Mouse (Mus musculus) stomach, postnatal 0 days (tissue): Measurements from ENCODE around the gene Ptch1. TPM values are rescaled to one million over a fixed set of nuclear protein-coding genes. Genes with fewer than 3 reads are reported as not detected.

ENCODE experiments used
- ATAC-seq: fragments of 200-750 bp; cut with Nextera tagmentation; 2 replicates; pipeline ENCODE4 v1.8.0; 2017; ENCODE audit not compliant: low FRiP score, low TSS enrichment
- DNase-seq: peaks from one replicate; pipeline ENCODE4 v3.0.0-alpha.2; 2016; ENCODE audit warnings: low spot score
- H3K27ac ChIP-seq: fragments of 300-500 bp; sonication (generic); replicated peaks from 2 replicates; pipeline ENCODE4 v1.5.1; 2014; ENCODE audit warnings: mild to moderate bottlenecking, control low read depth
- H3K27me3 ChIP-seq: fragments of 300-500 bp; sonication (generic); 2 replicates; pipeline ENCODE4 v1.6.1; 2014; ENCODE audit warnings: low read length; ENCODE audit not compliant: control insufficient read depth, insufficient read depth
- H3K36me3 ChIP-seq: fragments of 300-500 bp; sonication (generic); 2 replicates; pipeline ENCODE4 v1.6.1; 2014; ENCODE audit warnings: low read length, mixed read lengths; ENCODE audit not compliant: control insufficient read depth, insufficient read depth
- H3K4me1 ChIP-seq: fragments of 300-500 bp; sonication (generic); replicated peaks from 2 replicates; pipeline ENCODE4 v1.6.1; 2014; ENCODE audit warnings: antibody characterized with exemption; ENCODE audit not compliant: control insufficient read depth, insufficient read depth
- H3K4me2 ChIP-seq: fragments of 300-500 bp; sonication (generic); replicated peaks from 2 replicates; pipeline ENCODE4 v1.6.1; 2014; ENCODE audit warnings: low read depth, mild to moderate bottlenecking, control low read depth, moderate library complexity
- H3K4me3 ChIP-seq: fragments of 300-500 bp; sonication (generic); 2 replicates; pipeline ENCODE4 v1.5.1; 2014; ENCODE audit warnings: low read depth, low read length, control low read depth
- H3K9ac ChIP-seq: fragments of 300-500 bp; sonication (generic); 2 replicates; pipeline ENCODE4 v1.6.1; 2014; ENCODE audit warnings: mild to moderate bottlenecking, low read length, control low read depth, mixed read lengths
- H3K9me3 ChIP-seq: fragments of 300-500 bp; sonication (generic); 2 replicates; pipeline ENCODE4 v1.6.1; 2016; ENCODE audit warnings: low read length; ENCODE audit not compliant: control insufficient read depth
- CTCF ChIP-seq: IDR thresholded peaks from 2 replicates; pipeline ENCODE4 v1.5.1; 2016; ENCODE audit warnings: antibody characterized with exemption, low read depth, mild to moderate bottlenecking, moderate library complexity
- EP300 ChIP-seq: optimal IDR thresholded peaks from 2 replicates; pipeline ENCODE3; 2016; ENCODE audit warnings: antibody characterized with exemption
- WGBS: fragments of 180-500 bp; shearing (Covaris S2); extraction: QIAGEN DNeasy Blood & Tissue Kit; methylation state at CpG from one replicate; pipeline ENCODE4 v1.1.7; 2014; 5-methylcytosine and 5-hydroxymethylcytosine counted together
- polyA plus RNA-seq: library from polyadenylated mRNA; unstranded; fragments of >200 nt; fragmentation: Nextera tagmentation; extraction: Ambion mirVana; gene quantifications from 2 replicates; pipeline ENCODE4 v1.2.1, GENCODE M21; 2015

The Ptch1 gene
- polyA plus RNA-seq, 1 experiment from 2014 or later, result 8.5 TPM

DNA sequence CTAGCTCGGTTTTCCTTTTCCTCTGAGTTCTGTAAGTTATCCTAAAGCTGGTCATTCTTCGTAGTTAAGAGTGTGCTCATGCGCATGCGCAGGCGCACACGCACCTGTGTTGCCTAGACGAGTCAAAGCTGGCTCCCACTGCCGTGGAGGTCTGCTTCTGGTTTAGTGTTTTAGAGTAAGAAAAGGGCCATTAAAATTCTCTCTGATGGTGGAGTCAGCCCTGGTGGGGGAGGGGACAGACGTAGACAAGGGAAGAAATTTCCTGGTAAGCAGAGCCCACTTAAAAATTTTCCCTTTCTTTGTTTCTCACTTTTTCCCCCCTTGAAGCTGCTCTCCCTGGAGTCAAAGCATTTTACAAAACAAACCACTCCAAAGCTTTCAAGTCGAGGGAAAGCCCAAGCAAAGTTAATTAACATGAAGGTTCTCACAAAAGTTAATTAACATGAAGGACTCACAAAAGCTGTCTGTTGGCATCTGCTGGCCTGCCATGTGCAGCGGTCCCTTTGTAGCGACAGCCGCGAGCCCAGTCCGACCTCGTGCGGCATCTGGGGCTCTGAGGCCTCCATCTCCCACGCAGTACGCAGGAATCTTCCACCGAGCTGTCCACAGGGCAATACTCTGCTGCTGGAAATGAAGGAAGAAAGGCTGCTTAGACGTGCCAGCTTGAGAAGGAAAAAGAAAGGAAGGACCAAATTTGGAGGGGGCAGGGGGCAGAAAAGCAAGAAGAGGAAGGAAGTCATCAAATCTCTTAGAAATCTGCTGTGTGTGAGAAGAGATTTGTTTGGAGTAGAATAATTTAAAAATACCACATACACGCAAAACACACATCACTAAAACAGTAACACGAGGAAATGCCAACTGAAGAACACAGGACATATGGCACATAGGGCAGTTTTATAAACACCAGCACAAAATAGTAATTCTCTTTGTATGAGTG lies 76.5 kb downstream of the Ptch1 start, which contains the start of gene Fancc:
Fancc (minus strand) TSS at position 633 of the 937 bp plus-strand sequence.
- 39% methylated on average over 23 of the region's 23 CpGs for WGBS
- DNase-seq (no peak), ATAC-seq (no peak)
- Histone ChIP-seq H3K4me2 (no peak within 1 kb of the TSS), H3K4me1 (no peaks in the 10 kb centered on the region), H3K9ac (no peak within 1 kb of the TSS; the same call in 1 of the 2 replicates), H3K27me3 (no peaks in the 10 kb centered on the region), H3K27ac (no peak within 1 kb of the TSS), H3K4me3 (no peak within 1 kb of the TSS), H3K36me3 (no peaks in the 10 kb centered on the region), H3K9me3 (no peaks in the 10 kb centered on the region)
- TF ChIP-seq CTCF (no peak), EP300 (no peak)

- Histone ChIP-seq H3K9me3 (no peaks in the 10 kb centered on the region), H3K4me1 (no peaks in the 10 kb centered on the region), H3K4me3 (no peak overlapping the region), H3K27ac (no peak overlapping the region), H3K9ac (no peak overlapping the region), H3K4me2 (no peak overlapping the region), H3K36me3 (no peaks in the 10 kb centered on the region), H3K27me3 (no peaks in the 10 kb centered on the region)
- TF ChIP-seq CTCF (no peak), EP300 (no peak)
- WGBS, result 71% methylated on average over 7 of the region's 7 CpGs
- DNase-seq (no peak), ATAC-seq (no peak)
Measured at GRCm38 (mm10) chr13:63487707-63488042, 85.7 kb downstream of the Ptch1 start.

DNA sequence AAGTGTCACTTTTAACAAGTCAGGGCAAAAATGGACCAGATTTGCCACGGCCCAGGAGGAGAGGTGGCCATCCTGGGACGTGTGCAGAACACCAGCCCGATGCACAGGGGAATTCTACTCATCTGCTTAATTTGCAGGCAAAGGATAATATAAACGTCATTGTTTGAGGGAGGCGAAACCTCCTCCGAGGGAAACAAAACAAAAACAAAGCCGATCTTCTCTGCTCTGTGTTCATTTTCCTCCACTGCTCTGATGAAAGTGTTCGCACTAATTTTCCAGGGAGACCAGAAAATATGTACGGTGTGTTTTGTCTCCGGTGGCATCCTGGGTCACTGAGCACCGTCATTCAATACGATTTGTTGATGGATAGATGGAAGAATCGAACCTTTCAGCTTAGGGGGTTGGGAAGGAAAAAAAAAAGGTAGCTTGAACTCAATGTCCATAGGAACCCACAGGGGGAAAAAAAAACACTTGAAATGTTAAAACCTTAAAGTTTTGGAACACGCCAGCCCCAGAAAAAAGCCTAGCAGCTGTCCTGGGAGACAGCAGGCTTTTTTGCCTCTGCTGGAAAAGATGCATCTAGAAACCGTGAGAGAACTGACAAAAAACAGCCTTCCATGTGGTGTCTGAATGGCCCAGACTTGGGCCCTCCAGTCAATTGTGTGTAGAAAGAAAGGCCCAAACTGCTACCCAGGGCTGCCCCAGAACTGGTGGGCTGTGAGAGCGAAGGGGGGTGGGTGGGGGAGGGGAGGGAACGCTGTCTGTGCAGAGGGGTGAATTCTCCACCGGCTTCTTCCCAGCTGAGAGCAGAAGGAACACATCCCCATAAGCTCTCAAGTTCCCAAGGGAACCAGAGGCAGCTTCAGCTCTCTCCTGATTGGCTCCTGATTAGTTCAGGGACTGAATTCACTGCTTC lies 86.3 kb downstream of the Ptch1 start:
- no peaks in the 10 kb centered on the region for H3K4me1 ChIP-seq
- no peak overlapping the region for H3K4me3 ChIP-seq
- no peaks in the 10 kb centered on the region for H3K27me3 ChIP-seq
- H3K4me2 ChIP-seq, result no peak overlapping the region
- H3K27ac ChIP-seq, result no peak overlapping the region
- H3K36me3 ChIP-seq, result no peaks in the 10 kb centered on the region
- DNase-seq (no peak), ATAC-seq (no peak)
- no peaks in the 10 kb centered on the region for H3K9me3 ChIP-seq
- WGBS, result 41% methylated on average over 18 of the region's 18 CpGs
- no peak overlapping the region for H3K9ac ChIP-seq
- TF ChIP-seq EP300 (no peak), CTCF (no peak)

DNA sequence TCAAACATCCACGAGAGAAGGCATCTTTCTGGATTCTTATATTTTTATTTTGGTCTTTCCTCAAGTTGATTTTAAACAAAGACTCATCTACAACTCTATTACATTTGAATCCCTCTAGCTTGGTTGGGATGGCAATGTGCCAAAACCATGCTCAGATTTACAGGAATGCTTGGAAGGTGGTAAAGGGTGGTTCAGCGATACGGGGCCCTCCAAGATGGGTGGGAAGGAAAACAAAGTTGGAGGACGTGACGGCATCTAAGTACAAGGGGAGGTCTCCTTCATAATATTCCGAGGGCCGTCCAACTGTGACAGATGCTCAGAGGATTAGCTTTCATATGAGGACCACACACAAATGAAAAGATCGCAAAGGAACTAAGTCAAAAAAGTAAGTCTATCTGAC lies 98.0 kb downstream of the Ptch1 start:
- H3K27ac ChIP-seq, result no peak overlapping the region
- no peaks in the 10 kb centered on the region for H3K27me3 ChIP-seq
- H3K4me2 ChIP-seq, result no peak overlapping the region
- H3K4me3 ChIP-seq, result no peak overlapping the region
- no peaks in the 10 kb centered on the region for H3K9me3 ChIP-seq
- no peaks in the 10 kb centered on the region for H3K4me1 ChIP-seq
- H3K36me3 ChIP-seq, result no peaks in the 10 kb centered on the region
- TF ChIP-seq CTCF, result no peak
- TF ChIP-seq EP300, result no peak
- no peak for DNase-seq
- no peak for ATAC-seq
- WGBS, result 44% methylated on average over 8 of the region's 8 CpGs
- H3K9ac ChIP-seq, result no peak overlapping the region

Other genes with a start within 250 kb of the Ptch1 start
- 9.3 TPM in 2 replicates for gene Fancc, start 76.3 kb downstream of the Ptch1 start, polyA plus RNA-seq
- 8.1 and 8.5 TPM in 2 replicates for gene Ercc6l2, start 241.6 kb upstream of the Ptch1 start, polyA plus RNA-seq